Mouse (Mus musculus): ENCODE results near the gene Rab20. TPM values are rescaled to one million over a fixed set of nuclear protein-coding genes. Genes with fewer than 3 reads are reported as not detected.
"Not testable (repeated sequence)": the region's sequence is repeated elsewhere in the genome, so short reads cannot be mapped to it uniquely, and the experiment has no call there.

The Rab20 gene
- polyA plus RNA-seq, 1 experiment from 2014 or later = 24.2 TPM

GRCm38 (mm10) chr8:11503476-11504232 is 25.1 kb upstream of the Rab20 start:
- H3K9ac ChIP-seq = no peak overlapping the region
- no peaks in the 10 kb centered on the region for H3K27me3 ChIP-seq
- H3K9me3 ChIP-seq (replicated peaks) = no peaks in the 10 kb centered on the region
- H3K4me1 ChIP-seq = peaks cover 8% of the 10 kb centered on the region
- no peak for ATAC-seq (replicated peaks; ENCODE audit: low FRiP score)
- WGBS = 77% methylated on average over 13 of the region's 13 CpGs
- H3K4me3 ChIP-seq (replicated peaks) = no peak overlapping the region
- H3K4me2 ChIP-seq = no peak overlapping the region
- no peak overlapping the region for H3K27ac ChIP-seq
- H3K36me3 ChIP-seq = peaks cover 65% of the 10 kb centered on the region

DNA sequence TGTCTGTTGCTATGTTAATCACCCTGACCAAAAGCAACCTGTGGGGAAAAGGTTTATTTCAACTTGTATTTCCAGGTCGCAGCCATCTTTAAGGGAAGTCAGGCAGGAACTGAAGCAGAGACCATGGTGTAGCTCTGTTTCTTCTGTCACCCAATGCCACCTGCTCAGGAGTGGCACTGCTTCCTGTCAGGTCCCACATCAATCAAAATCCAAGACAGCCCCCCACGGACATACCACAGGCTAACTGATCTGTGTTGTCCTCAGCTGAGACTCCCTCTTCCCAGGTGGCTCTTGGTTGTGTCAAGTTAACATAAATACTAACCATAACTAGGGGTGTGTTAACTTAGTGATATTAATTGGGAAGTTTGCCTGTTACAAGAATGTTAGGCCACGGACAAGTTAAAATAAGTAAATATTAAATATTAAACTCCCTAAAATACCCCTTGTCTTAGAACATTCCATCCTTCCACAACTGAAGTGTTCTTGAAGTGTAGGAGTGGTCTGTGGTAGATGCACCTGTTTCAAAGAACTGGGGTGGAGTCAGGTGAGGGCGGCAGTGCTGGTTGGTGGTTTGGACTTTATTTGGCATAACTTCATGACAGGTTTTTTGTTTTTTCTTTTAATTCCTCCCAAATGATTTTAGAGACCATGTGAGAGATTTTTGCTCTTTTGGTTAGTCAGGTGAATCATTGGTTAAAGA is 20.4 kb upstream of the Rab20 start:
- Histone ChIP-seq H3K4me3 (replicated peaks) (peak overlapping the region; percentile 94; the same call in 1 of the 2 replicates), H3K4me1 (peaks cover 23% of the 10 kb centered on the region), H3K27me3 (peaks cover 2% of the 10 kb centered on the region; the same call in 1 of the 2 replicates), H3K9me3 (replicated peaks) (no peaks in the 10 kb centered on the region), H3K36me3 (peaks cover 21% of the 10 kb centered on the region), H3K27ac (no peak overlapping the region), H3K4me2 (peak overlapping the region; percentile 79; the same call in 1 of the 2 replicates), H3K9ac (no peak overlapping the region)
- 81% methylated on average over 4 of the region's 4 CpGs for WGBS
- ATAC-seq (replicated peaks; ENCODE audit: low FRiP score) = no peak

DNA sequence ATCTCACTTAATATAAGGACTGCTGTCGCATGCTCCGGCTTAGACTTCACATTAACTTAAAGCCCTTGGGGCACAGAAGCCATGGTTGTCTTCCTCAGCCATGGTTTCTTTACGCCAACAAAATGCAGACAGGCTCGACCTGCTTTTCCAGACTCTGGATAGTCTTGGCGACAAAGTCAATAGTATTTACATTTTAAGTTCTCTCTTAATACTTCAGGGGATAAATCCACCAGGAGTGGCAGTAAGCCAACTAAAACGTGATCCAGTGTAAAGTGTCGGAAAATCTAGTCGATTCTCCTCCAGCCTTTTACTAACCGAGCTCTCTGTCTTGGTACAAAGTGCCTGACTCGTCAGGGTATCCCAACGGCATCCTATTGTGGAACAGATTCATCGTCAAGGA is 19.8 kb upstream of the Rab20 start:
- WGBS = 74% methylated on average over 12 of the region's 12 CpGs
- no peak for ATAC-seq (replicated peaks; ENCODE audit: low FRiP score)
- Histone ChIP-seq H3K9me3 (replicated peaks) (no peaks in the 10 kb centered on the region), H3K4me3 (replicated peaks) (peak overlapping the region; percentile 94), H3K4me2 (peak overlapping the region; percentile 79), H3K27me3 (peaks cover 3% of the 10 kb centered on the region; the same call in 1 of the 2 replicates), H3K9ac (peak overlapping the region; percentile 90), H3K27ac (no peak overlapping the region), H3K4me1 (peaks cover 23% of the 10 kb centered on the region), H3K36me3 (peaks cover 15% of the 10 kb centered on the region)

- H3K9me3 ChIP-seq (replicated peaks) = no peaks in the 10 kb centered on the region
- H3K36me3 ChIP-seq = peaks cover 5% of the 10 kb centered on the region; the same call in 1 of the 2 replicates
- peak within 1 kb of the TSS; percentile 90 for H3K9ac ChIP-seq
- H3K27me3 ChIP-seq = peaks cover 3% of the 10 kb centered on the region; the same call in 1 of the 2 replicates
- peak; percentile 98 for ATAC-seq (replicated peaks; ENCODE audit: low FRiP score)
- H3K4me3 ChIP-seq (replicated peaks) = peak within 1 kb of the TSS; percentile 94
- WGBS = 4% methylated on average over 73 of the region's 73 CpGs
- peak within 1 kb of the TSS; percentile 83 for H3K27ac ChIP-seq
- peak within 1 kb of the TSS; percentile 79 for H3K4me2 ChIP-seq
- H3K4me1 ChIP-seq = peaks cover 23% of the 10 kb centered on the region
Measured at GRCm38 (mm10) chr8:11497017-11497990, 18.8 kb upstream of the Rab20 start, which contains the start of gene Naxd. TSS of gene Naxd (plus strand) at chr8:11497506.

DNA sequence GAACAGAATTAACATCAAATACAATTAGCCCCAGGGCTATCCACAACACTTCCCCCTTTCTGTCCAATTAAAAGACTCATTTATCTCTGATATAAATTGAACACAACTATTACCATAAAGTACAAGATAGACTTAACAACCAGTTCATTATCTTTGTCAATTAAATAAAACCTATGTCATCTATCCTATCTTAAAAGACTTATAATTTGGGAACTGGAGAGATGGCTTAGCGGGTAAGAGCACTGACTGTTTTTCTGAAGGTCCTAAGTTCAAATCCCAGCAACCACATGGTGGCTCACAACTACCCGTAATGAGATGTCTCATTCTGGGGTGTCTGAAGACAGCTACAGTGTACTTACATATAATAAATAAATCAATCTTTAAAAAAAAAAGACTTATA is 13.8 kb upstream of the Rab20 start:
- not testable (repeated sequence) for H3K9ac ChIP-seq; H3K36me3 ChIP-seq; H3K4me2 ChIP-seq; ATAC-seq (replicated peaks; ENCODE audit: low FRiP score); H3K27ac ChIP-seq; H3K4me3 ChIP-seq (replicated peaks); H3K4me1 ChIP-seq; H3K9me3 ChIP-seq (replicated peaks)
- 84% methylated on average over 2 of the region's 2 CpGs for WGBS
- H3K27me3 ChIP-seq = peaks cover 16% of the 10 kb centered on the region; the same call in 1 of the 2 replicates

DNA sequence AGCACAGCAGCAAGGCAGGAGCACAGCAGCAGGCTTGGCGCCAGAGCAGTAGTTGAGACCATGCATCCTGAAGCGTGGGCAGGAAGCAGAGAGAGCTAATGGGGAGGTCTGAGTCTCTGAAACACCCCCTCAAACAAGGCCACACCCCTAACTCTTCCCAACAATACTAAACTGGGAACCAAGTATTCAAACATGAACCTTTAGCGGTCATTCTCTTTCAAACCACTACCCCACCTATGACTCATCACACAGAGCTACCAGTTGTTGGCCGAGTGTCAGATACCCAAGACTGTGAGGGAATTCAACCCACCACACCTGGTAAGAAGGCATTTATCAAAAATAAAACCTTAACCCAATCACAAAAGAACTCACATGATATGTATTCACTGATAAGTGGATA is 8.7 kb upstream of the Rab20 start:
- Histone ChIP-seq H3K9me3 (replicated peaks) (no peaks in the 10 kb centered on the region), H3K27ac (no peak overlapping the region), H3K36me3 (no peaks in the 10 kb centered on the region), H3K9ac (no peak overlapping the region), H3K4me1 (peaks cover 13% of the 10 kb centered on the region; the same call in 1 of the 2 replicates), H3K27me3 (peaks cover 14% of the 10 kb centered on the region; the same call in 1 of the 2 replicates), H3K4me2 (no peak overlapping the region), H3K4me3 (replicated peaks) (no peak overlapping the region)
- 72% methylated on average over 4 of the region's 4 CpGs for WGBS
- no peak for ATAC-seq (replicated peaks; ENCODE audit: low FRiP score)

DNA sequence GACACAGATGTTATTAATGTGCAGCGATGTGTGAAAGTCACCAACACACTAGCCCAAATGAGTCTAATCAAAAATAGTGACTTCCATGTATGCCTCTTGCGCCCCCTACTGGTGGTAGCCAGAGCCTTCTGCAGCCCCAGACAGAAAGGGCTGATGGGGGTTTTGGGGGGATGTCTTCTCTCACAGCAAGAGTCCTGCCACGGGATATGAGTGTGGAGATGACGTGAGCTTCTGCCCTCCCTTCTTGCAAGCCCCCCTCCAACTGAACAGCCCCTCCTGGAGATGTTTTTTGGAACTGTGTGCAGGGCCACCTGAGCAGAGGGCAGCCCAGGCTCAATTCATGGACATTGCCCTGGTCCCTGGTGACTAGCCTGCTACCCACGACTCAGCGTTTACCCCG is 7.6 kb upstream of the Rab20 start:
- Histone ChIP-seq H3K27ac (no peak overlapping the region), H3K9ac (no peak overlapping the region), H3K4me3 (replicated peaks) (no peak overlapping the region), H3K9me3 (replicated peaks) (no peaks in the 10 kb centered on the region), H3K4me1 (peaks cover 20% of the 10 kb centered on the region; the same call in 1 of the 2 replicates), H3K4me2 (no peak overlapping the region), H3K27me3 (peaks cover 14% of the 10 kb centered on the region; the same call in 1 of the 2 replicates), H3K36me3 (no peaks in the 10 kb centered on the region)
- peak; percentile 47 for ATAC-seq (replicated peaks; ENCODE audit: low FRiP score)
- 23% methylated on average over 7 of the region's 7 CpGs for WGBS

- Histone ChIP-seq H3K27me3 (peaks cover 23% of the 10 kb centered on the region), H3K4me3 (replicated peaks) (no peak overlapping the region), H3K9ac (no peak overlapping the region), H3K9me3 (replicated peaks) (no peaks in the 10 kb centered on the region), H3K27ac (peak overlapping the region; percentile 52; the same call in 1 of the 2 replicates), H3K36me3 (no peaks in the 10 kb centered on the region), H3K4me2 (no peak overlapping the region), H3K4me1 (peaks cover 54% of the 10 kb centered on the region)
- ATAC-seq (replicated peaks; ENCODE audit: low FRiP score) = no peak
- 49% methylated on average over 3 of the region's 3 CpGs for WGBS
Measured at GRCm38 (mm10) chr8:11482537-11482936, 4.0 kb upstream of the Rab20 start.

DNA sequence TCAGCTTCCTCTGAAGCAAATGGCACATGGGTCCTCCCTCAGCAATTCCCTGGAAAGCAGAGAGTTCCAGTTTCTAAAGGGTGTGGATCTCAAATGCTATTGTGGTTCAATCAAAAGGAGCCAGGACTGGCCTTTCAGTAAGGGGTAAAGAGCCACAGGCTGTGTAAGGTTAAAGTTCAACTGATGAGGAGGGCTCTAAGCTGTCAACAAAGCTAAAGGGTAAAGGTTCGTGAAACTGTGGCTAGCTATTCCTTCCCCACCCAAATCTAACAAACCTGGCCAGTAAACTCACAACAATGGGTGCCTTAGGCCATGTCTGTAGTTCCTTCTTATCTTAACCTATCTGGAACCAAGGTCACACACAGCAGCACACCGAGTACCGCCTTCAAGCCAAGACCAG is 3.4 kb upstream of the Rab20 start:
- H3K4me1 ChIP-seq = peaks cover 58% of the 10 kb centered on the region
- H3K36me3 ChIP-seq = no peaks in the 10 kb centered on the region
- peaks cover 26% of the 10 kb centered on the region for H3K27me3 ChIP-seq
- no peak overlapping the region for H3K4me2 ChIP-seq
- ATAC-seq (replicated peaks; ENCODE audit: low FRiP score) = no peak
- H3K9ac ChIP-seq = no peak overlapping the region
- no peak overlapping the region for H3K4me3 ChIP-seq (replicated peaks)
- 62% methylated on average over 3 of the region's 3 CpGs for WGBS
- H3K27ac ChIP-seq = peak overlapping the region; percentile 52; the same call in 1 of the 2 replicates
- no peaks in the 10 kb centered on the region for H3K9me3 ChIP-seq (replicated peaks)

DNA sequence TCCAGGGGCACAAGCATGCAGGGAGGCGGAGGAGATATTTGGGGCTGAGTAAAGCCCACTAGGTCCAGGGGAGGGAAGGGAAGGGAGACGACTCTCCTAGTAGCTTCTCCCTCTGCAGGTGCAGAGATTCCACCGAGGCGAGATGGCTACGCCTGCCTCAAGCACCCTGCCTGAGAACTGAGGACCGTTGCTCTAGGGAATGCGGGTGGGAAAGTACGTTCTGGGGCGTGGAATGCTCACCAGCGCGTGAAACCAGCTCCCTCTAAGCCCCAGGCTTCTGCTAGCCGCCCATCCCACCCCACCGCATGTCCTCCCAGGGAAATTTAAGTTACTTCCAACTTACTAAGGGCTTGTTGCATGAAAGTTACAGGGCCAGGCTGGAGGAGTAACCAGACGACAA is 1.1 kb upstream of the Rab20 start:
- Histone ChIP-seq H3K27me3 (peaks cover 46% of the 10 kb centered on the region), H3K4me3 (replicated peaks) (peak overlapping the region; percentile 70), H3K36me3 (no peaks in the 10 kb centered on the region)

DNA sequence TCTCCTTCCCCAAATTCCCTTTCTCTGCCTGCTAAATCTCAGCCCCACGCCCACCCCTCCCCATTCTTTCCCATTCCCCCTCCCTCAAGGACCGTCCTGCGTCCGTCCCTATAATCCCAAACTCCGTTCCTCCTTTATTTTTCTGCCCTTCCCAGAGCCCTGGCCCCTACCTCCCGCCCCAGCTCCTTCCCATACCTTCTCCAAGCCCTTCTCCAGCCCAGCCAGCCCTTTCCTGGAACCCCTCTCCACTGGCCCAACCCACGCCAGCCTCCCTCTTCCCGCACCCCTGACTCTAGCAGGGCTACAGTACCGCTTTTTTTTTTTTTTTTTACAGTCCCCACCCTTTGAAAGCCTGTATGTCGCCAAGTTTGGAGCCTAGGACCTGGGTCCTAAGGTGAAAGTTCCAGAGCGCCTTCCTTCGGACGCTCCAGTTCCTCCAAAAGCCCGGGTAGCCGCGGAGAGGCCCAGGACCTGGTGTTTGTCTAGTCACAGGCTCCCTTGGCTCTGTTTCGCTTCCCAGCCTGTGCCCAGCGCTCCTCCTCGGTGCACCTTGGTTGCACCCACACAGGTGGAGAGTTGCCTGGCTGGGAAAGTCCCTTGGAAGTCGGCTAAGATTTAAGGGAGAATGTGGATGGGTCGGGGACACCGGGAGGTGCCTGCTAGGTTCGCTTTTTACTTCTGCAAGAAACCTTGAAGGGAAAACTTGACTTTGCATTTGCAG is 457 bp upstream of the Rab20 start:
- peak overlapping the region; percentile 100 for H3K4me2 ChIP-seq
- peak overlapping the region; percentile 83 for H3K27ac ChIP-seq
- H3K9me3 ChIP-seq (replicated peaks) = no peaks in the 10 kb centered on the region
- H3K36me3 ChIP-seq = no peaks in the 10 kb centered on the region
- ATAC-seq (replicated peaks; ENCODE audit: low FRiP score) = peak; percentile 26
- peak overlapping the region; percentile 70 for H3K4me3 ChIP-seq (replicated peaks)
- H3K9ac ChIP-seq = peak overlapping the region; percentile 38
- peaks cover 76% of the 10 kb centered on the region for H3K4me1 ChIP-seq
- peaks cover 51% of the 10 kb centered on the region for H3K27me3 ChIP-seq
- 4% methylated on average over 23 of the region's 23 CpGs for WGBS

More for the DNA sequence above, 1.1 kb upstream of the Rab20 start:
- WGBS = 7% methylated on average over 14 of the region's 14 CpGs
- no peaks in the 10 kb centered on the region for H3K9me3 ChIP-seq (replicated peaks)
- no peak for ATAC-seq (replicated peaks; ENCODE audit: low FRiP score)
- H3K4me1 ChIP-seq = peaks cover 69% of the 10 kb centered on the region
- H3K4me2 ChIP-seq = peak overlapping the region; percentile 100
- peak overlapping the region; percentile 38; the same call in 1 of the 2 replicates for H3K9ac ChIP-seq
- H3K27ac ChIP-seq = peak overlapping the region; percentile 83

All from kidney, embryonic 15.5 days (tissue).